Mouse (Mus musculus): Measurements from ENCODE around the gene Hs6st3.
A peak's percentile ranks its signal among the peaks of the same experiment; 100 is the strongest.

Hs6st3 gene

GRCm38 (mm10) chr14:119633626-119634025, 495.5 kb downstream of the Hs6st3 start:
- ATAC-seq (ENCODE audit: low TSS enrichment) = peak; percentile 48

DNA sequence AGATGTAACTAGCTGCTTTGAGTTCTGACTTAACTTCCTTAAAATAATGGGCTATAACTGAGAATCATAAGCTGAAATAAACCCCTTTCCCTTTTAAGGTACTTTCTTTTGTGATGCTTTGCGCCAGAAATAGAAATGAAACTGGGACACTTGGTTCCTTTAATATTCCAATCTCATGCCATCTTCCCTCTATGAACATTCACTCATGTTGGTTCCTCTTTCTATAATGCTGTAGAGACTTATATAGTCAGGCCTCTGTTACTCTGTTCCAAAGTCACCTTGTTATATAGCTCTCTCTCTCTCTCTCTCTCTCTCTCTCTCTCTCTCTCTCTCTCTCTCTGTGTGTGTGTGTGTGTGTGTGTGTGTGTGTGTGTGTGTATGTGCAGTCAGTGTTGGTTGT, 504.7 kb downstream of the Hs6st3 start:
- peak; percentile 72 for ATAC-seq (ENCODE audit: low TSS enrichment)

GRCm38 (mm10) chr14:119643840-119644239, 505.7 kb downstream of the Hs6st3 start:
- peak; percentile 50; the same call in 1 of the 2 replicates for ATAC-seq (ENCODE audit: low TSS enrichment)

DNA sequence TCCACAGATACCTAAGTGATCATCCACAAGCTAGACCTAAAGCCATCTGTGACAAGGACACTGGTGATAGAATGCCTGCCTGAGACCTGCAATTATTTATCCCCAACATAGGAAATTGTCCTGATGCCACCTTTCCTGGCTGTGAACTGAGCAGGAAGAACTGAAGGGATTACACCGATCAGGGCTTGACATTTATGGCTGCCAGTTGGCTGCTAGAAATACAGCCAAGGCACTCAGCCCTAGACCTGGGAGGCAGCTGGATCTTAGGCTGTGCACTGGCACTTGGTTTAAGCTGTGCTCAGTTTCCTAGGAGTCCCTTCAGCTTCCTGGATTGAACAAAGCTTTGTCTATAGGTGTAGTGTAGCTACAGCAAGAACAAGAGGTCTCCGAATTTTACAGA, 518.8 kb downstream of the Hs6st3 start:
- no peak for ATAC-seq (ENCODE audit: low TSS enrichment)

- peak; percentile 85 for ATAC-seq (ENCODE audit: low TSS enrichment)
Observed at GRCm38 (mm10) chr14:119665741-119666141, 527.6 kb downstream of the Hs6st3 start.

- no peak for ATAC-seq (ENCODE audit: low TSS enrichment)
Observed at GRCm38 (mm10) chr14:119667421-119667820, 529.3 kb downstream of the Hs6st3 start.

DNA sequence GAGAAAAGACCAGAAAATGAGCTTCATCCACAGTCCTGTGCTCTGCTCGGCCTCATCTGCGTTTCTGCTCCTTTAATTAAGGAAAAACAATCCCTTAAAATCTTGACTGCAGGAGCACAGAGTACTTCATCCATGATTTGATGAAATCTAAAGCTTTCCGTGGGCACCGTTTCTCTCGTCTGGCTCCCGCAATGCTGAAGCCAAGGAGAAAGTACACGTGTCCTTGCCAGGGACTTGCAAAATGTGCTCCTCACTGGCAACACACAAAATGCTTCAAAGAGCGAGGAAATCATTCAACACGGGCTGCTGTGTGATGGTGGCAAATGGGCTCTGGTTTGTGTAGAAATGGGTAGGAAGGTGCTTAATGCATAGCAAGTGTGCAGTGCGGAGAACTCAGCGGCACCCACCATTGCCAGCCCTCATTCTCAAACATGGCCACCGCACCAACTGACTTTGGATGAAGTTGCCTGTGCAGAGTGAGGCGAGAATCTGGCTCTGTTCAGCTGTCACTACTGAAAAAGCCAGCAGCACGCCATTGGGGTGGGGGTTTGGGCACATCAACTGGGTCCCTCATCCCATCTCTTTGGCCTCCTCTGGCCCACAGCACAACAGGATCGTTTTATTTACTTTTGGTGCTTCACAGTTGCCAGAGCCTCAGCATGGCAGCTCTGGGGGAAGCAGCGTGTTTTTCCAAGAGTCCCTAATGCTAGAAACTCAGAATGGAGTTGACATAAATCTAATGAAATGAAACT, 532.9 kb downstream of the Hs6st3 start:
- peak; percentile 76 for ATAC-seq (ENCODE audit: low TSS enrichment)

GRCm38 (mm10) chr14:119678574-119678973, 540.4 kb downstream of the Hs6st3 start:
- no peak for ATAC-seq (ENCODE audit: low TSS enrichment)

DNA sequence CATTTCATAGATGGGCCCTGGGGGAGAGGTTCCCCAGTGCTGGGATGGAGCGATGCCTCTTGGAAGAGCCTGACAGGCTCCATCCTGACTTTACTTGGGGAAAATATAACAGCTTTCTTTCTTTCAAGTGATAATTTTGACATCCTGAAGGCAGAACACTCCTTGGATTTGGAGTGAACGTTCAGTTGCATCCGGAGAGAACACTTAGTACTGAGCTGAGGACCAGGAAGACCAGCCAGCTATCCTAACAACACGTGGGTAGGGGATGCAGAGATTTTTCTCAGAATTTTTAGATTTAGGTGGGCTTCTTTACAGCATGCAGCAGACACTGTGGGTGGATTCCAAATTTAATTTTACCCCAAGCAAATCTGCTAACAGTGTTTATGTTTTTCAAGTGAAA, 541.9 kb downstream of the Hs6st3 start:
- ATAC-seq (ENCODE audit: low TSS enrichment) = peak; percentile 73

DNA sequence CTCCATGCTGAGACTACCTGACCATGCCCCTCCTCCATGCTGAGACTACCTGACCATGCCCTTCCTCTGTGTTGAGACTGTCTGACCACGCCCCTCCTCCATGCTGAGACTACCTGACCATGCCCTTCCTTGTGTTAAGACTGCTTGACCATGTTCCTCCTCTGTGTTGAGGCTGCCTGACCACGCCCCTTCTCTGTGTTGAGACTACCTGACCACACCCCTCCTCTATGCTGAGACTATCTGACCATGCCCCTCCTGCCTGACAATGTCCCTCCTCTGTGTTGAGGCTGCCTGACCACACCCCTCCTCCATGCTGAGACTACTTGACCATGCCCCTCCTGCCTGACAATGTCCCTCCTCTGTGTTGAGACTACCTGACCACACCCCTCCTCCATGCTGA, 549.7 kb downstream of the Hs6st3 start:
- no peak for ATAC-seq (ENCODE audit: low TSS enrichment)

GRCm38 (mm10) chr14:119699982-119700381, 561.8 kb downstream of the Hs6st3 start:
- no peak for ATAC-seq (ENCODE audit: low TSS enrichment)

GRCm38 (mm10) chr14:119714712-119715111, 576.6 kb downstream of the Hs6st3 start:
- ATAC-seq (ENCODE audit: low TSS enrichment) = no peak

DNA sequence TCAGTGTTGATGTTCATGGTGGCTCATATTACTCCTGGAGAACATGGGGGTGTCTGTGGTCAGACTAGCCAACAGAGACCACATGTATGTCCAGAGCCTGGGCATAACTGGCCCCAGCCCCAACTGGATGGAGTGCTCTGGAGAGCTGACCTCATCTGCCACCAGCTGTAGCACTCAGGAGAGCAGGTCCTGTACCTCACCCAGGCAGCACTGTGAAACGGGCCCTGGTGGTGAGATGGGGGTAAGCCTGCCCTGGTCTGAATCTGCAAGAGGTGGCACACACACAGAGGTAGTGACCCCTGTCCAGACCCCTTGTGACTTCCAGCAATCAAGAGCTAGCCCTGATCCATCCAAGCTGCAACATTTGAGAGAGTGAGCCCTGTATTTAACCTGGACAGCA, 579.2 kb downstream of the Hs6st3 start:
- no peak for ATAC-seq (ENCODE audit: low TSS enrichment)

- no peak for ATAC-seq (ENCODE audit: low TSS enrichment)
Observed at GRCm38 (mm10) chr14:119725102-119725501, 587.0 kb downstream of the Hs6st3 start.

DNA sequence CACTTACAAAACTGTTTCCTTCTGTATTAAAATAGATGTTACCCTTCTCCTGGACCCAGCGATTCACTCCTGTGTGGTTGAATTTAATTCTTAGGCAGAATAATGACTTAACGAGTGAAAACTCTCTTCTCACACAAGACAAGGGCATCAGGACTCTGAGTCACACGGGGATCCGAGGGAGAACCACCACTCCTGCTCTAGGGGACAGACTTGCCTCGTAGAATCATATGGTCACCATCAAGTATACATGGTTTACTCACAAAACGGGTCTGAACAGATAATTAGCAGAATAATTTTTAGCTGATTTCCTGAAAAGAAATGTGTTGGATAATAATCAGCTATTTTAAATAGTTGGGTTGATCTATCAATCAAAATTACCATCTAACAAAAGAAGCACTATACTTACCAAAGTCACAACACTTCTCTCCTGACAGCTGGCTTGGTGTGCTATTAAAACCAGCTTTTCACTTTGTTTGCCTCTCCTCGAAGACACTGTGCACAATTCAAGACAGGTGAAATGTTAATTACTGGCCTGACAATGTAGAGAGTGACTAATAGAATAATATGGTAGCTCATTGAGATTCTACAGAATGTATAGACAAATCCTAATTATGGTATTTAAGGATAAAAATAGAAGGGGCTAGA, 593.4 kb downstream of the Hs6st3 start:
- no peak for ATAC-seq (ENCODE audit: low TSS enrichment)

DNA sequence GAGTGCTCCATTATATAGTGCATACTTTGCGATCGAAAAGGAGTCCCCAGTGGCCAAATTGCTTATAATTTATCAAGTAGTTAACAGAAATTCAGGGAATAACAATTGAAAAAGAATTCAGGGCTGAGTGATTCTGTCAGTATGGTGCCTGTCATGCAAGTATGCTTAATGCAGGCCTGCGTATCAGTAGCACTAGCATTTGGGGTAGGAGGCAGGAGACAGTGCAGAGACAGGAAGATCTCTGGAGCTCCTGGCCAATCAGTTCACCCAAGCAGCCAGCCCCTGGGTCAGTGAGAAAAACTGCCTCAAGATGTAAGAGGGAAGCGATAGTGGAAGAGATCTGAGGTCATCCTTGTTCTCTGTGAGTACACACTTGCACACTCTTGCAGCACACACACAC, 594.1 kb downstream of the Hs6st3 start:
- ATAC-seq (ENCODE audit: low TSS enrichment) = no peak

GRCm38 (mm10) chr14:119737408-119737961, 599.3 kb downstream of the Hs6st3 start:
- ATAC-seq (ENCODE audit: low TSS enrichment) = no peak

GRCm38 (mm10) chr14:119741791-119742190, 603.6 kb downstream of the Hs6st3 start:
- no peak for ATAC-seq (ENCODE audit: low TSS enrichment)

DNA sequence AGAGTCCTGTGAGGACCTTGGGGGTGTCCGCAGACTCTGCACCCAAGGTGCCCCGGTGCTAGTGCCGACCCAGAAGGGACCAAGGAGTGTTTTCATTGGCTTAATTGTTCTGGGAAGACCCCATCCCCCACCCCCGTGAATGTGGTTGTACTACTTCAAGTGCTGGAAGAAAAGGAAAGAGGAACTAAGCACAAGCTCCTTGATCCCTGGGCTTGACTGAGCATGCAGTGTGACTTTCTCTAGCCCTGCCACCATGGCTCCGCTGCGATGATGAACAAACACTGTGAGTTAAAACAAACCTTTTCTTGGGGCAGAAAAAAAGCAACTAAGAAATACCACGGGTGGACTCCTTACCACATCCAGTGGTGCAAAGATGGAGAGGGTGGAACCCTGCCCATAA, 623.2 kb downstream of the Hs6st3 start:
- ATAC-seq (ENCODE audit: low TSS enrichment) = no peak

DNA sequence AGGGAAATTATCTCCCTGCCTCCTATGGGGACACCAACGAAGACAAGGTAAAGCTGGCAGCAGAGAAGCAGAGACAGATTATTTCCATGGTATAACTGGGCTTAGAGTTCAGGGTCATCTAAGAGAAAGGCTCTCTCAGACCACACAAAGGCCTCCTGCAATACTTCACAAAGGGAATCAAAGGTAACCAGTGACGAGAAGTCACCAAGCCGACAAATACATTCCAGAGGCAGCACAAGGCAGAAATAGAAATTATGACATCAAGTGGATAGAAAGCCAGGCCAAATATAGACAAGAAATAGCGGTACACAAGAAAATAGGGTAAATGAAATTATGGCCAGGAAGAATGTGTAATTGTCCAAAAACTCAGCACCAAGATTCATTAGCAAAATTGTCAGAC, 633.9 kb downstream of the Hs6st3 start:
- ATAC-seq (ENCODE audit: low TSS enrichment) = no peak

GRCm38 (mm10) chr14:119776261-119776660, 638.1 kb downstream of the Hs6st3 start:
- ATAC-seq (ENCODE audit: low TSS enrichment) = no peak

GRCm38 (mm10) chr14:119779982-119780588, 641.9 kb downstream of the Hs6st3 start:
- no peak for ATAC-seq (ENCODE audit: low TSS enrichment)

GRCm38 (mm10) chr14:119781111-119781510, 643.0 kb downstream of the Hs6st3 start:
- ATAC-seq (ENCODE audit: low TSS enrichment) = no peak
